Mouse (Mus musculus) retina, embryonic 14.5 days (tissue): ENCODE data around the gene Creb5.

Source experiments
- DNase-seq: peaks from one replicate; pipeline ENCODE4 v3.0.0-alpha.2; 2015; ENCODE audit warnings: low spot score

Gene Creb5

GRCm38 (mm10) chr6:53704440-53704839, 417.4 kb downstream of the Creb5 start:
- DNase-seq: no peak

GRCm38 (mm10) chr6:53706604-53707330, 419.7 kb downstream of the Creb5 start:
- no peak for DNase-seq

DNA sequence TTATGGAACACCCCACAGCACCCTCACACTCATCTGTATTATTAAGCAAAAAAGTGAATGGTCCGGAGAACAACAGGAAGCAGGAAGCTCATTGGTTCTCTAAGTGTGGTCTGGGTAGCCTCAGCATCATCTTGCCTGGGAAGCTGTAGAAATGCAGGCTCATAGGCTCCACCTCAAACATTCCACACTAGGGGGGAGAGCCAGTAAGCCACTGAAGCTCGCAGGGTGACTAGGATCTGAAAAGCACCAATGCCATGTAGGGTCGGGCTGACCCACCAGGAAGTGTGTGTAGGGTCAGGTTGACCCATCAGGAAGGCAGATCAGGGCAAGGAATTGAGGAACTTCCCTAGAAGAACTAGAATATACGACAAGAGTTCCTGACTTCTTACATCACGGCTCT, 420.7 kb downstream of the Creb5 start:
- DNase-seq: no peak

GRCm38 (mm10) chr6:53709694-53710442, 422.8 kb downstream of the Creb5 start:
- DNase-seq: no peak

GRCm38 (mm10) chr6:53710560-53710959, 423.5 kb downstream of the Creb5 start:
- no peak for DNase-seq

GRCm38 (mm10) chr6:53713152-53713551, 426.1 kb downstream of the Creb5 start:
- no peak for DNase-seq

DNA sequence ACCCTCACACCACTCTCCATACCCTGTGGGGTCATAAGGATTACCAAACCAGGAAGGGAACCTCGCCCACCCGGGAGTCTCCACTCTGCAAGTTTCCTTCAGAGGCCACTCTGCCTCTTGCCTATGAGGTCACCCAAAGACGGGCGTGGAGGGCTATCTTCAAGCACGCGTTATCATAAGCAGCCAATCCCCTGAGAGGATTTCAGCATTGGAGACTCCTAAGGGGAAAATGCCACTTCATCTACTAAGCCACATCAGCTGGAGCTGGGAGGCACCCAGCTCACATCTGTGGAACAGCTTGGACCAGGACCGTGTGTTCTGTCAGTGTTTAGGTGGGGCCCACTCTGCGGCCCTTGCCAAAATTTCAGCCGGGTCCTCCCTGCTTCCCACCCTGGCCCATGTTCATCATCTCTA, 427.8 kb downstream of the Creb5 start:
- no peak for DNase-seq

GRCm38 (mm10) chr6:53716013-53716412, 428.9 kb downstream of the Creb5 start:
- DNase-seq: no peak

GRCm38 (mm10) chr6:53720009-53720408, 432.9 kb downstream of the Creb5 start:
- DNase-seq: no peak

- peak; percentile 75 for DNase-seq
These were observed 434.5 kb downstream of the Creb5 start for GRCm38 (mm10) chr6:53721595-53721994.

DNA sequence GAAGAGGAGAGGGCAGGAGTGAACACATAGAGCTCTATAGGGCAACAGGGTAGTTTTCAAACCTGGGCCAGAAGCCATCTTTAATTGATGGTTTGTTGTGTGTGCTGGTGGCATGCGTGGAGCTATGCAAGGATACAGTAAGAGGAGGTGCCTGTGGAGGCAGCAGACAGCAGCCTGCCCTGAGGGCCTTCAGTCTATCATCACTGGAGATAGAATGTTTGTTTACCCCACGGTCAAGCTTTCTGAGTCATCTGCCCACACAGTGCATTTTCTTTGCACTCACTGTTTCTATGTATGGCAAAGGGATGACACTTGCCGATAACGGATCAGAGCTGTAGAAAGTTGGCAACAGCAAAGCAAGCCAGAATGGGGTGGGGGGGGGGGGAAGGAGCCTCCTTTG, 435.6 kb downstream of the Creb5 start:
- no peak for DNase-seq

- DNase-seq: no peak
These were observed 443.4 kb downstream of the Creb5 start for GRCm38 (mm10) chr6:53730487-53730886.

DNA sequence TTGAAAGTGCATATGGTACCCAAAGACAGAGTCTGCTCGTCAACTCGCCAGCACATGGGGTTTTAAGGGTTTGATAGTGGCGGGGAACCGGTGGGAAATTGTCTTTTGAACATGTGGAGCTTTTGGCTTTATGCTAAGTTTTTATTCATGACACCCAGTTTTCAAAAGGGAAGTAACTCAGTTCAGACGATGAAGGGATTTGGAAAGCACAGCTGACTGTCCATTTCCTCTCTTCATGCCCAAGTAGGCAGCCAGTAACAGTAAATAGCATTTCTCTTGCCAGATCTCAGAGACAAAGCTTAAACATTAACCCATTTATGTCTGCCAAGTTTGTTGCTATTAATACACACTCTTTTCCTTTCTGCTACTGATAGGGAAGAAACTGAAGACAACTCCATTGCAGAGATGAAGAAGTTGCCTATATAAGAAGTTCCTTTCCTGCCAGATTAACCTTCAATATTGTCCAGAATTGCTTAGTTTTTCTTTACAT, 444.0 kb downstream of the Creb5 start:
- DNase-seq: no peak

DNA sequence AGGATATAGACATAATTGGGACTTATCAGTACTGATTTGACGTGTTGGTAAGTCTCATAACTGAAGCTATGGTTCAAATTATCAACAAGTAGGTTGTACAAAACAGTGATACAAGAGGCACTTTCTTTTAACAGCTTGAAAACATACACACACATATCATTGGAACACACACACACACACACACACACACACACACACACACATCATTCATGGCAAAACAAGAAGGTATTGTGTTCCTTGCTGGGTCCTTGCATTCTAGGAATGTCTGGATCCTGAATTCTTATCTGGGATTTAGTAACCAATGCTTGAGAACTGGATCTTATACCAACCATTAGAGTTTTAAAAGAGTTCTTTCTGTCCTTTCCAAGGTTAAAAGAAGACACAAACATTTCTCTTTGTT, 446.5 kb downstream of the Creb5 start:
- no peak for DNase-seq

DNA sequence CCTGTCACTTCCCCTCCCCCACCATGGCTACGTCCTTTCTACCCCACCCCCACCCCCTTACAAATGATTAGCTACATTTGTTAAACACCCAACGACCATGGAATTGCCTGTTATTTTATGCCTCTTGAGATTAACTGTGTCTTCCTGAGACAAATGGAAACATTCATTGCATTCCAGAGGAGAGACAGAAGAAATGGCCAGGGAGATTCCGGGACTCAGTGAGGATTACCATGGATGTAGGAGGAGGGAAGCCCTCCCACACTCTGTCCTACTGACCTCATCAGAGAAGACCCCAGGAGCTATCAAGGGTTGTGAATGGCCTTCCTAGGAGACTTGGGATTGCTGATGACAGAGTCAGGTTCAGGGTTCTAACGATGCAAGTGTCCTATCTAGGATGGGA, 446.9 kb downstream of the Creb5 start:
- DNase-seq: no peak

GRCm38 (mm10) chr6:53735696-53736095, 448.6 kb downstream of the Creb5 start:
- DNase-seq: no peak

DNA sequence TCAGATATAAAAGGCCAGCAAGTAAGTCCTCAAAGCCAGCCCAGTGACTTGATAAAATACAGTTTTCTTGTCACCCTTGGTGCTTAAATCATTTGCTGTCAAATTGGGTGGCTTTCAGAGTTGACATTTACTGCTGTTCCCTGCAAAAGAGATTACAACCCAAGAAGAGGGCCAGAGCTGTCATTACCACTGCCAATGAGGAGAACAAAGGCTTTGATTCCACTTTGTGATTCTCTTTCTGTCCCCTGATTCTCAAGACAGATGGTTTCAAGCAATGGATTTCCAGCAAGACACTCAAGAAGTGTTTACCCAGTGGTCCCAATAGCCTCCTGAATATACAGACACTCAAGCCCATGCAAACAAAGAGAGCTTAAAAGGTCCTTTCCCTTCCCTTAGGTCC, 451.1 kb downstream of the Creb5 start:
- DNase-seq: no peak

DNA sequence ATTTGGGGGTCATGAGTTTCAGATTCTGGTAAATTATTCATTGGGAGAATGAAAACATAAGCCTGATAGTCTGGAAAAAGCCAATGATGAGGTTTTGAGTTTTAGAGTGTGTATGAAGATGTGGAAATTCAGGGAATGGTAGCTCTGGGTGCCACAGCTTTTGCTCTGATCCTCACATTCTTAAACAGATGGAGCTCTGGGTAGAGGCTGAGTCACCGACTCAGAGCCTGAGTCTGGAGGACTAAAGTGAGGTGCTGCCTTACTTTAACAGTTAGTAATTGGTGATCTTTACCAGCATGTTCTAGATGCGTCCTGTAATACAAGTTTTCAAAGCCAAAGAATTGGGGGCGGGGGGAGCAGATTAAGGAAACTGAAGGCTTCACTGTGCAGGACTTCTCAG, 454.2 kb downstream of the Creb5 start:
- DNase-seq: no peak
